Mouse (Mus musculus): ENCODE measurements around the gene Spint4.
"Not testable (repeated sequence)": the region's sequence is repeated elsewhere in the genome, so short reads cannot be mapped to it uniquely, and the experiment has no call there.

Gene Spint4

DNA sequence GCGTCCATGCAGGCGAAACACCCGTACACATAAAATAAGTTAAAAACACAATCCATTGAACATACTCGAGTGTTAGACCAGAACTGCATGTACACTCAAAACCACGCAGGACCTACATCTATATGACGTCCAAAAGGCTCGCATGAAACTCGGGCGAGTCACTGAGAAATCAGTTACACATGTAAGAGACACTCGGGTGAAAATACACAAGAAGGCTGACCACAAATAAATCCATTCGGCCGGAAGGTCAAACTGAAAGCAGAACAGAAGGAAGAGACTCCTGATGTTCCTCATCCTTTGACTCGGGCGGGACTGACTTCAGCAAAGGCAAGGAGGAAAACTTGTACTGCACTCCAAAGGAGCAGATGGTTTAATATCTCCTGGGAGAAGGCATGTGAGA is 7.7 kb downstream of the Spint4 start:
- Histone ChIP-seq H3K9me3 (ENCODE audit: low read length) (0 out of 2 replicates have a peak, but pooled peaks cover 3% of the 10 kb centered on the region), H3K4me3 (replicated peaks; ENCODE audit: low read length) (no peak overlapping the region), H3K4me1 (replicated peaks; ENCODE audit: low read depth, low read length) (peaks cover under 1% of the 10 kb centered on the region; the same call in 1 of the 2 replicates), H3K27me3 (ENCODE audit: insufficient read depth, low read length) (peaks cover 3% of the 10 kb centered on the region; the same call in 1 of the 2 replicates), H3K36me3 (ENCODE audit: insufficient read depth, low read length) (no peaks in the 10 kb centered on the region)
- TF ChIP-seq CTCF (conservative IDR thresholded peaks at IDR 0.05; ENCODE audit: low read length): no peak
- no peak for TF ChIP-seq NANOG (IDR thresholded peaks at IDR 0.05; ENCODE audit: borderline replicate concordance, low read length)
- no peak for TF ChIP-seq POU5F1 (IDR thresholded peaks at IDR 0.05; ENCODE audit: borderline replicate concordance, low read length)

DNA sequence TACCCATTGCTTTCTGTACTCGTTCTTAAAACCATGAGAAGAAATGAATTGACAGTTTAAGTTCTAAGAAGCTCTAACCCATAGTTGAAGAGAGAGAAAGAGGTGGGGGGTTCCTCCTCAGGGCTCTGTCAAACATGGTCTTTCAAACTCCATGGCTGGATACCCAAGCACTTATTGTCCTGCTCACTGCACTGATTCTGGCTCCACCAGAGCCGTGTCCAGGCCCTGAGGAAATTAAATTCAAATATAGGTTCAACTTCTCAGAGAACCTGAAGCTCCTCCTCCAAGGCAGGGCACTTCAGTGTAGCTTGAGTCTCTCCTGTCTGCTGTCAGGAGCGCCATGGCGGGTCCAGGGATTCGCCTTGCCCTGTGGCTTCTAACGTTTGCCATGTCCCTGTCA is 16.7 kb downstream of the Spint4 start, which contains the start of gene Spint5:
TSS of gene Spint5 (plus strand) at position 301 of the 400 bp plus-strand sequence.
- H3K36me3 ChIP-seq (ENCODE audit: insufficient read depth, low read length): no peaks in the 10 kb centered on the region
- H3K4me1 ChIP-seq (replicated peaks; ENCODE audit: low read depth, low read length): no peaks in the 10 kb centered on the region
- no peaks in the 10 kb centered on the region for H3K9me3 ChIP-seq (ENCODE audit: low read length)
- H3K27me3 ChIP-seq (ENCODE audit: insufficient read depth, low read length): 0 out of 2 replicates have a peak, but pooled peaks cover 9% of the 10 kb centered on the region
- H3K4me3 ChIP-seq (replicated peaks; ENCODE audit: low read length): no peak within 1 kb of the TSS
- TF ChIP-seq CTCF (conservative IDR thresholded peaks at IDR 0.05; ENCODE audit: low read length) (no peak), POU5F1 (IDR thresholded peaks at IDR 0.05; ENCODE audit: borderline replicate concordance, low read length) (no peak), NANOG (IDR thresholded peaks at IDR 0.05; ENCODE audit: borderline replicate concordance, low read length) (no peak)

DNA sequence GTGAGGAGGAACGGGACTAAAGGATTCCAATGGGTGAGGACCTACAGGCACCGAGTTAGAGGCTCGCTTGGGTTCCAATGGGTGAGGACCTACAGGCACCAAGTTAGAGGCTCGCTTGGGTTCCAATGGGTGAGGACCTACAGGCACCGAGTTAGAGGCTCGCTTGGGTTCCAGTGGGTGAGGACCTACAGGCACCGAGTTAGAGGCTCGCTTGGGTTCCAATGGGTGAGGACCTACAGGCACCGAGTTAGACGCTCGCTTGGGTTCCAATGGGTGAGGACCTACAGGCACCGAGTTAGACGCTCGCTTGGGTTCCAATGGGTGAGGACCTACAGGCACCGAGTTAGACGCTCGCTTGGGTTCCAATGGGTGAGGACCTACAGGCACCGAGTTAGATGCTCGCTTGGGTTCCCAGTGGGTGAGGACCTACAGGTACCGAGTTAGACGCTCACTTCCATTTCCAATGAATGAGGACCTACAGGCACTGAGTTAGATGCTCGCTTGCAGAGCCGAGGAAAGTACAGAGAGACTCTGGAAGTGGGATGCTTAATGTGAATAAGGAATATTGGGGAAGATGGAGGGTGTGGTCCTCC is 18.0 kb downstream of the Spint4 start:
- not testable (repeated sequence) for H3K4me3 ChIP-seq (replicated peaks; ENCODE audit: low read length); H3K27me3 ChIP-seq (ENCODE audit: insufficient read depth, low read length); H3K36me3 ChIP-seq (ENCODE audit: insufficient read depth, low read length); H3K9me3 ChIP-seq (ENCODE audit: low read length); H3K4me1 ChIP-seq (replicated peaks; ENCODE audit: low read depth, low read length)

DNA sequence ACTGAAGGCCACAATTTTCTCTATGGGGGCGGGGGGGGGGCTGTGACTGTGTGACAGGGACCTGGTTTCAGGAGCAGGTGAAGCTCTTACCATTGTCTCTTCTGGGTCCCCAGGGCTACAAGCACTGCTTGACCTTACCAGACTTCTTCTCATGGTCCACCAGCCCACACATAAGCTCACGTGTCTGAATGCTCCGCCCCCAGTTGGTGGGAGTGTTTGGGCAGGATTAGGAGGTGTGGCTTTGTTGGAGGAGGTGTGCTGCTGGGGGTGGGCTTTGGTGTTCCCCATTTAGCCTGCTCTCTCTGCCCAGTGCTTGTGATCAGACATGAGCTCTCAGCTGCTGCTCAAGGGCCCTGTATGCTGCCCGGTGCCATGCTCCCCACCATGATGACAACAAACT is 25.0 kb downstream of the Spint4 start:
- Histone ChIP-seq H3K27me3 (ENCODE audit: insufficient read depth, low read length) (0 out of 2 replicates have a peak, but pooled peaks cover 5% of the 10 kb centered on the region), H3K4me1 (replicated peaks; ENCODE audit: low read depth, low read length) (0 out of 2 replicates have a peak, but pooled peaks cover 3% of the 10 kb centered on the region), H3K9me3 (ENCODE audit: low read length) (no peaks in the 10 kb centered on the region), H3K4me3 (replicated peaks; ENCODE audit: low read length) (no peak overlapping the region), H3K36me3 (ENCODE audit: insufficient read depth, low read length) (no peaks in the 10 kb centered on the region)
- TF ChIP-seq CTCF (conservative IDR thresholded peaks at IDR 0.05; ENCODE audit: low read length): no peak
- no peak for TF ChIP-seq POU5F1 (IDR thresholded peaks at IDR 0.05; ENCODE audit: borderline replicate concordance, low read length)
- TF ChIP-seq NANOG (IDR thresholded peaks at IDR 0.05; ENCODE audit: borderline replicate concordance, low read length): no peak

DNA sequence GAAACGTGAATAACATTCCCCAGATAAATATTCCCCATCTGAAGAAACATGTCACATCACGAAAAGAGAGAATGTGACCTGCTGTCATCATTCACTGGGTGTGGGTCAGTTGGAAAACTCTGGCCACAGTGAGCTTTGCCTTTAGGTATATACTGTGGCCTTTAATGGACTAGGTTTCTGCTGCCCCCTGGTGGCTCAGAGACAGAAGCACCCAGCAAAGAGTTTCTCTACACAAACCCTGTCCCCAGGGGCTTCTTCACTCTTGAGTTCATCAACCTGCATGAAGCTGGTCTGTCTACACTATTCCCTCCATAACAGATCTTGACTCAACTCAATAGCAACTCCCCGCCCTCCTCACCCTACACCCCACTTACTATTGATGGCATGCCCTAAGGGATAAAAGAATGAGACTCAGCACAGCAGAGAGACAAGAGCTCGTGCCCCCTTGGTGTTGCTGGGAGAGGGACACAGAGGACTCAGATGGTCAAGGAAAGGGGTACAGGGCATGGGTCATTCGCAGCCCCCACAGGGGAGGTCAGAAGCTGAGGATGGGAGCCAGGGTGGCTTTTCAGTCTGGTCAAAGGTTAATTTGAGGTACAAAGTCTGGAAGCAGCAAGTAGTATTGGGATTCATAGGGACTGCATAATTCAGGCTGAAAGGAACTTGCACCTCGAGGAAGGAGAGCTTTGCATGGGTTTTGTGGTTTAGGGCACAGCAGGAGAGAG is 27.8 kb downstream of the Spint4 start:
- Histone ChIP-seq H3K4me1 (replicated peaks; ENCODE audit: low read depth, low read length) (0 out of 2 replicates have a peak, but pooled peaks cover 3% of the 10 kb centered on the region), H3K9me3 (ENCODE audit: low read length) (no peaks in the 10 kb centered on the region), H3K27me3 (ENCODE audit: insufficient read depth, low read length) (0 out of 2 replicates have a peak, but pooled peaks cover 5% of the 10 kb centered on the region), H3K36me3 (ENCODE audit: insufficient read depth, low read length) (no peaks in the 10 kb centered on the region), H3K4me3 (replicated peaks; ENCODE audit: low read length) (no peak overlapping the region)
- TF ChIP-seq NANOG (IDR thresholded peaks at IDR 0.05; ENCODE audit: borderline replicate concordance, low read length): no peak
- TF ChIP-seq CTCF (conservative IDR thresholded peaks at IDR 0.05; ENCODE audit: low read length): peak; percentile 70

DNA sequence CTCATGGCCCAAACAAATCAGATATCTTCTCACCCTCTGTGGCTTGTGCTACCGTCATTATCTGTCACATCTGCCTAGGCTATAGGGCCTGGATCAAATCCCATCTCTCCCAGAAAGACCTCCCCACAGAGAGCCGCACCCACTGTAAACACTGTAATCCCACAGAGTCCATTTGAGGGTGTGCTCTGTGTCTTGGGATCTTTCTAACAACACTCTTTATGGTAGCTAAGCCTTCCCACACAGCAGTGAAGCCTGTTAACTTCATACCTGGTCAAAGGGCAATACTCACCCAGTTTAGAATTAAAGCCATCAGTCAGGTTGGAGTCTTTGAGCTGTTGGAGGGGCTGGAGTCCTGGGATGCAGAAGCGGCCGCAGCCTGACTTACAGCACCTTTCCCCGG is 33.4 kb downstream of the Spint4 start:
- no peaks in the 10 kb centered on the region for H3K36me3 ChIP-seq (ENCODE audit: insufficient read depth, low read length)
- H3K9me3 ChIP-seq (ENCODE audit: low read length): no peaks in the 10 kb centered on the region
- TF ChIP-seq NANOG (IDR thresholded peaks at IDR 0.05; ENCODE audit: borderline replicate concordance, low read length): no peak
- peaks cover 8% of the 10 kb centered on the region for H3K4me1 ChIP-seq (replicated peaks; ENCODE audit: low read depth, low read length)
- no peak overlapping the region for H3K4me3 ChIP-seq (replicated peaks; ENCODE audit: low read length)
- no peaks in the 10 kb centered on the region; the same call in 1 of the 2 replicates for H3K27me3 ChIP-seq (ENCODE audit: insufficient read depth, low read length)

DNA sequence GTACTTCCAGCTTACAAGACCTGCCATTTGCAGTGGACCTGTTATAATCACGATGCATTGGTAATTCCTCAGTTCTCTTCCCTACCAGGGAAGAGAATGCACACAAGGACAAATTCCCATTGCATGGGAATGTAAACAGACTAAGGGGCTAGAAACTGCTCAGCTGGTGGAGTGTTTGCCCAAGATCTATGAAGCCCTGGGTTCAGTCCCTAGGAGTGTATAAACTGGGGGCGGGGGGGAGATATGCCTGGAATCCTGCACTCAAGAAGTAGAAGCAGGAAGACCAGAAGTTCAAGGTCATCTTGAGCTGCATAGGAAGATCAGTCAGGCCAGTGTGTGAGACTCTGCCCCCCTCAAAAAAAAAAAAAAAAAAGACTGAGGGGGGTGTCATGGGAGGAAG is 35.0 kb downstream of the Spint4 start:
- no peaks in the 10 kb centered on the region for H3K36me3 ChIP-seq (ENCODE audit: insufficient read depth, low read length)
- no peak for TF ChIP-seq CTCF (conservative IDR thresholded peaks at IDR 0.05; ENCODE audit: low read length)
- TF ChIP-seq POU5F1 (IDR thresholded peaks at IDR 0.05; ENCODE audit: borderline replicate concordance, low read length): no peak
- TF ChIP-seq NANOG (IDR thresholded peaks at IDR 0.05; ENCODE audit: borderline replicate concordance, low read length): no peak
- no peak overlapping the region for H3K4me3 ChIP-seq (replicated peaks; ENCODE audit: low read length)
- peaks cover 18% of the 10 kb centered on the region for H3K4me1 ChIP-seq (replicated peaks; ENCODE audit: low read depth, low read length)
- peaks cover under 1% of the 10 kb centered on the region; the same call in 1 of the 2 replicates for H3K27me3 ChIP-seq (ENCODE audit: insufficient read depth, low read length)
- H3K9me3 ChIP-seq (ENCODE audit: low read length): no peaks in the 10 kb centered on the region

DNA sequence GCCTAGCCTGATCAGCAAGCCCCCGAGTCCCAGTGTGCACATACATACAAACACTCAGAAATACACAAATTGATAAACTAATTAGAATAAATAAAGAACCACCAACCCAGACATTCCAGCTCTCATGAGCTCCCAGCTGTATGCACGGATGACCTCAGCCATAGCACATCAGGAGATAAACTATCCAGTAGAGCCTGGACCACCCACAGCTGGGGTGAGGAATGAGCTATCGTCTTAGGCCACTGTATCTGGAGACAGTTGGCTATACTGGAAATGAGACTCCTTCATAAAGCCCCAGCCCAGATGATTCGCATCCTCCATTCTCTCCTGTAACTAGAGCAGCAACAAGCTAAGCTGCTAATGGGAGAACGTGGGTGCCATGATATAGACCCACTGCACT is 36.5 kb downstream of the Spint4 start:
- H3K27me3 ChIP-seq (ENCODE audit: insufficient read depth, low read length): peaks cover 3% of the 10 kb centered on the region; the same call in 1 of the 2 replicates
- H3K9me3 ChIP-seq (ENCODE audit: low read length): no peaks in the 10 kb centered on the region
- H3K4me1 ChIP-seq (replicated peaks; ENCODE audit: low read depth, low read length): peaks cover 18% of the 10 kb centered on the region
- H3K36me3 ChIP-seq (ENCODE audit: insufficient read depth, low read length): no peaks in the 10 kb centered on the region
- H3K4me3 ChIP-seq (replicated peaks; ENCODE audit: low read length): no peak overlapping the region
- TF ChIP-seq CTCF (conservative IDR thresholded peaks at IDR 0.05; ENCODE audit: low read length) (no peak), POU5F1 (IDR thresholded peaks at IDR 0.05; ENCODE audit: borderline replicate concordance, low read length) (no peak), NANOG (IDR thresholded peaks at IDR 0.05; ENCODE audit: borderline replicate concordance, low read length) (no peak)

Measured in E14TG2a.4 (cell line).